Mouse (Mus musculus) hindbrain, postnatal 0 days (tissue): ENCODE data around the gene Slc16a3. TPM values are rescaled to one million over a fixed set of nuclear protein-coding genes. Genes with fewer than 3 reads are reported as not detected.
A peak's percentile ranks its signal among the peaks of the same experiment; 100 is the strongest.

Experiments
- ATAC-seq: fragments of 200-750 bp; cut with Nextera tagmentation; 2 replicates; pipeline ENCODE4 v1.8.0; 2017; ENCODE audit warnings: mild to moderate bottlenecking, moderate TSS enrichment, moderate library complexity
- DNase-seq: peaks from one replicate; pipeline ENCODE4 v3.0.0-alpha.2; 2015; ENCODE audit warnings: low spot score
- H3K27ac ChIP-seq: fragments of 300-500 bp; sonication (generic); 2 replicates; pipeline ENCODE4 v1.5.1; 2014; ENCODE audit warnings: mild to moderate bottlenecking
- H3K27me3 ChIP-seq: fragments of 300-500 bp; sonication (generic); 2 replicates; pipeline ENCODE4 v1.6.1; 2014; ENCODE audit warnings: low read length, mixed read lengths; ENCODE audit not compliant: insufficient read depth
- H3K36me3 ChIP-seq: fragments of 300-500 bp; sonication (generic); 2 replicates; pipeline ENCODE4 v1.6.1; 2014; ENCODE audit warnings: low read length, mixed read lengths; ENCODE audit not compliant: insufficient read depth
- H3K4me1 ChIP-seq: fragments of 300-500 bp; sonication (generic); 2 replicates; pipeline ENCODE4 v1.6.1; 2014; ENCODE audit warnings: antibody characterized with exemption, low read length, mixed read lengths; ENCODE audit not compliant: insufficient read depth
- H3K4me2 ChIP-seq: fragments of 300-500 bp; sonication (generic); 2 replicates; pipeline ENCODE4 v1.6.1; 2014; ENCODE audit warnings: low read depth, mild to moderate bottlenecking, low read length, moderate library complexity, mixed read lengths
- H3K4me3 ChIP-seq: fragments of 300-500 bp; sonication (generic); 2 replicates; pipeline ENCODE4 v1.5.1; 2014; ENCODE audit warnings: low read length
- H3K9ac ChIP-seq: fragments of 300-500 bp; sonication (generic); replicated peaks from 2 replicates; pipeline ENCODE4 v1.6.1; 2014; ENCODE audit warnings: mild to moderate bottlenecking, low read length, moderate library complexity, mixed read lengths
- H3K9me3 ChIP-seq: fragments of 300-500 bp; sonication (generic); 2 replicates; pipeline ENCODE4 v1.6.1; 2016; ENCODE audit warnings: low read length, mixed read lengths
- CTCF ChIP-seq: IDR thresholded peaks from 2 replicates; pipeline ENCODE4 v1.5.1; 2016; ENCODE audit warnings: antibody characterized with exemption, control low read depth, low read depth
- WGBS: fragments of 180-500 bp; shearing (Covaris S2); extraction: QIAGEN DNeasy Blood & Tissue Kit; methylation state at CpG from one replicate; pipeline ENCODE4 v1.1.7; 2014; 5-methylcytosine and 5-hydroxymethylcytosine counted together
- polyA plus RNA-seq: library from polyadenylated mRNA; unstranded; fragments of >200 nt; fragmentation: Nextera tagmentation; extraction: Ambion mirVana; gene quantifications from 2 replicates; pipeline ENCODE4 v1.2.1, GENCODE M21; 2015
- total RNA-seq: library from RNA; depleted of rRNA; stranded (reverse); fragments of >200 nt; gene quantifications from 2 replicates; pipeline ENCODE4 v1.2.3, GENCODE M21; 2014

Gene Slc16a3
- total and polyA plus RNA-seq, 2 experiments from 2014 or later, result 6.4 to 24.9 TPM

- H3K9ac ChIP-seq, result no peak overlapping the region
Measured at GRCm38 (mm10) chr11:120951731-120952730, 3.8 kb downstream of the Slc16a3 start.

GRCm38 (mm10) chr11:120954936-120955335 is 6.7 kb downstream of the Slc16a3 start:
- 86% methylated on average over 5 of the region's 5 CpGs for WGBS
- H3K27ac ChIP-seq, result no peak overlapping the region
- DNase-seq (no peak), ATAC-seq (no peak)
- H3K9ac ChIP-seq, result no peak overlapping the region
- H3K4me2 ChIP-seq, result no peak overlapping the region
- peaks cover 7% of the 10 kb centered on the region; the same call in 1 of the 2 replicates for H3K4me1 ChIP-seq
- no peak overlapping the region for H3K4me3 ChIP-seq
- H3K9me3 ChIP-seq, result no peaks in the 10 kb centered on the region
- H3K27me3 ChIP-seq, result peaks cover 3% of the 10 kb centered on the region
- no peak for TF ChIP-seq CTCF
- peaks cover 10% of the 10 kb centered on the region for H3K36me3 ChIP-seq

More at GRCm38 (mm10) chr11:120951731-120952730, 3.8 kb downstream of the Slc16a3 start:
- 80% methylated on average over 9 of the region's 9 CpGs for WGBS
- DNase-seq, result no peak
- no peak for ATAC-seq
- TF ChIP-seq CTCF, result peak; percentile 8; the same call in 1 of the 2 replicates
- Histone ChIP-seq H3K9me3 (no peaks in the 10 kb centered on the region), H3K4me1 (peaks cover 10% of the 10 kb centered on the region; the same call in 1 of the 2 replicates), H3K27me3 (peaks cover 23% of the 10 kb centered on the region), H3K27ac (no peak overlapping the region), H3K4me3 (no peak overlapping the region), H3K36me3 (peaks cover 10% of the 10 kb centered on the region), H3K4me2 (peak overlapping the region; percentile 66; the same call in 1 of the 2 replicates)

GRCm38 (mm10) chr11:120955701-120956100 is 7.4 kb downstream of the Slc16a3 start:
- Histone ChIP-seq H3K9ac (no peak overlapping the region), H3K9me3 (no peaks in the 10 kb centered on the region), H3K4me3 (no peak overlapping the region), H3K27me3 (no peaks in the 10 kb centered on the region), H3K4me1 (peaks cover 7% of the 10 kb centered on the region; the same call in 1 of the 2 replicates), H3K36me3 (peaks cover 10% of the 10 kb centered on the region), H3K27ac (no peak overlapping the region), H3K4me2 (no peak overlapping the region)
- DNase-seq, result no peak
- ATAC-seq, result no peak
- TF ChIP-seq CTCF, result no peak
- WGBS, result 91% methylated on average over 8 of the region's 8 CpGs

GRCm38 (mm10) chr11:120957052-120957451 is 8.8 kb downstream of the Slc16a3 start:
- WGBS, result 58% methylated on average over 8 of the region's 8 CpGs
- peaks cover 21% of the 10 kb centered on the region for H3K36me3 ChIP-seq
- no peak overlapping the region for H3K27ac ChIP-seq
- H3K9me3 ChIP-seq, result no peaks in the 10 kb centered on the region
- H3K4me3 ChIP-seq, result no peak overlapping the region
- ATAC-seq, result no peak
- no peaks in the 10 kb centered on the region for H3K27me3 ChIP-seq
- DNase-seq, result no peak
- no peaks in the 10 kb centered on the region for H3K4me1 ChIP-seq
- no peak overlapping the region for H3K9ac ChIP-seq
- H3K4me2 ChIP-seq, result no peak overlapping the region
- TF ChIP-seq CTCF, result no peak

GRCm38 (mm10) chr11:120957731-120958257 is 9.5 kb downstream of the Slc16a3 start:
- H3K9me3 ChIP-seq, result no peaks in the 10 kb centered on the region
- H3K4me2 ChIP-seq, result no peak overlapping the region
- H3K4me1 ChIP-seq, result no peaks in the 10 kb centered on the region
- ATAC-seq (no peak), DNase-seq (no peak)
- H3K4me3 ChIP-seq, result no peak overlapping the region
- no peak overlapping the region for H3K27ac ChIP-seq
- 64% methylated on average over 15 of the region's 15 CpGs for WGBS
- TF ChIP-seq CTCF, result no peak
- H3K36me3 ChIP-seq, result peaks cover 28% of the 10 kb centered on the region
- no peak overlapping the region for H3K9ac ChIP-seq
- no peaks in the 10 kb centered on the region for H3K27me3 ChIP-seq

- H3K36me3 ChIP-seq, result peaks cover 41% of the 10 kb centered on the region
- no peaks in the 10 kb centered on the region for H3K9me3 ChIP-seq
- H3K4me3 ChIP-seq, result no peak overlapping the region
- H3K27ac ChIP-seq, result no peak overlapping the region
- no peaks in the 10 kb centered on the region for H3K27me3 ChIP-seq
- 90% methylated on average over 18 of the region's 18 CpGs for WGBS
- H3K4me1 ChIP-seq, result no peaks in the 10 kb centered on the region
- DNase-seq, result no peak
- H3K9ac ChIP-seq, result no peak overlapping the region
- H3K4me2 ChIP-seq, result no peak overlapping the region
- no peak for TF ChIP-seq CTCF
- peak; percentile 16; the same call in 1 of the 2 replicates for ATAC-seq
Measured at GRCm38 (mm10) chr11:120959066-120959465, 10.8 kb downstream of the Slc16a3 start.
